Mouse (Mus musculus) spleen, adult 2 months (tissue): ENCODE measurements around the gene Lrp6.

Experiments
- CTCF ChIP-seq: fragments of 200-500 bp; IDR thresholded peaks from 2 replicates; pipeline ENCODE4 v1.5.1; 2011; ENCODE audit warnings: mild to moderate bottlenecking, inconsistent platforms; ENCODE audit not compliant: insufficient read depth, insufficient read length, insufficient replicate concordance; ENCODE audit errors: extremely low read depth
- POLR2A ChIP-seq: fragments of 200-500 bp; IDR thresholded peaks from 2 replicates; pipeline ENCODE4 v1.6.1; 2011; ENCODE audit warnings: low read depth, low read length, inconsistent platforms

- TF ChIP-seq CTCF, result no peak
- TF ChIP-seq POLR2A, result no peak
Observed at GRCm38 (mm10) chr6:134540161-134540560, 26.6 kb downstream of the Lrp6 start.
